Mouse (Mus musculus): ENCODE measurements around the gene Irf8.

The Irf8 gene

DNA sequence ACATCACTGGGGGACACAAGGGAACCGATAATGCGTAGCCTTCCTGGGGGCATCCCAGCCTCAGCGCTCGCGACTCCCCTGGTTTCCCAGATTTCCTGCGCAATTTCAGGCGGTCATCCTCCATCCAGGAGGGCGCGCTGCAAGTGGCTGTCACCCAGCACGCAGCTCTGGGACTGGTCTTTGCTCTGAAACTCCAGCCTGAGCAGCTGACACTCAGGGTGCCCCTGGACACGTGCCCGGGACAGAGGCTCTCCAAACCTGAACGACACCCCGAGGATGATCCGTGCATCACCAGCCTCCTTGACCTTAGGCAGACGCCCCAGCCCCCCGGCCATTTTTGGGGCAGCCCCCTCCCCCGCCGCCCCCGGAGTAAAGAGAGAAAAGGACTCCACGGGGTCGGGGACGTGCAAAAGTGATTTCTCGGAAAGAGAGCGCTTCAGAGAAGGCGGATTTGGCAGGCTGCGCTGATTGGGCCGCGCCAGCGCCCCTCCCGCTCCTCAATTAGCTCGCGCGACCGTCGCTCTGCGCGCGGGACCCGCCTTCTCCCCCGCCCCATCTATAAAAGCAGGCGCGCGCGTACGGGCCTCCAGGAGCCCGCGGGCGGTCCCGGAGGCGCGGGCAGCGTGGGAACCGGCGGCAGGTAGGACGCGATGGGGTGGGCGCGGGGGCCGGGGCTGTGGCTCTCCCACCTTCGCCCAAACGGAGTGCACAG is at the start of gene Irf8:
Irf8 (plus strand) TSS at position 589 of the 712 bp plus-strand sequence.
- DNase-seq (ENCODE audit: low read depth): no peak

DNA sequence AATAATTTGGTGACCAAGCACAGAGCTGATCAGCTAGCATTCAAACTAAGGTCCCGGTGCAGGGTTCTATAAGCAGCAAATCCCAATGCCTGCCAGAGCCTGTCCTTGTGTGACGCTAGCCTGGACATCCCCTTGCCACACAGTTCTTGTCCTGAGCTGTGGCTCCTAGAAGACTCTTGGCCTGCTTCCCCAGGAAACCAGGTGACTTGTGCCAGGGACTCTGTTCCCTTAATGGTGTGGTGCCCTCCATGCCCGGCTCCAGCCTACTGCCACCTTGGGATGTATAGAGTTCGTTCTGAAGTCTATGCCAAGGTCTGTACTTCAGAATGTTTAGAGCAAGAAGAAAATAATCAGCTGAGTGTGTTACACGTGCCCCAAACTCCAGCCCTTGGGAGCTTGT is 49.6 kb upstream of the Irf8 start:
- DNase-seq (ENCODE audit: low read depth): no peak

DNA sequence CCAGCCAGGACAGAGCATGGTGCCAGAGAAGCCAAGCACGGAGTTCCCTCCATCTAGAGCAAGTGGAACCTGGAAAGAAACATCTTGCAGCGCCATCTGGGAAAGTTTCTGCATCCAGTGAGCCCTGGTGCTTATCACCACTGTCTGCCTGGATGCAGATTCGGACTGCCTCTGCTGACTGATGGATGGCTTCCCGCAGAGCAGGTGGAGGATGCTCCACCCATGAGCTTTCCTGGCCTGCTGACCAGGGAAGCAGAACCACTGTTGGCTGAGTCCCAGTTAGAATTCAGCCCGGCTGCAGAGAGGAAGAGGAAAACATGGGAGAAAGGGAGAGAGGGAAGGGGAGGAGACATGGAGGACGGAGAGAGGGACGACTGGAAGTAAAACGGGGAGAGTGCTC is 48.4 kb upstream of the Irf8 start:
- no peak for DNase-seq (ENCODE audit: low read depth)

DNA sequence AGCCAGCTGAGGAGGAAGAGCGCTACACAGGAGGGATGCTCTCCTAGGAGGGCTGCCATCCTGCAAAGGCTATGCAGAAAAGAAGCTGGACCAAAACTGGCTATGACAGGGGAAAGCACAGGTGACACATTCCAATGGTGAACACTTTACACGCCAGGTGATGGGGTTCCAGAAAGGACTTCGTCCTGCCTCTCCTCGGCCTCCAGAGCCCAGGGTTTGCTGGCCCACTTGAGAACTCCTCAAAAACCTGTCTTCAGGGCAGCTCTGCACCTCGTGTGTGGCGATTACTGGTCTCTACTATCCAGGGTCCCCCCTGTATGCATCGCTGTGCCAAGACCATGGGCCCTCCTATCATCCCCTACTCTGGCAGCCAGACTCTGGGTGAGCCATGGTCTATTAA is 47.6 kb upstream of the Irf8 start:
- DNase-seq (ENCODE audit: low read depth): no peak

DNA sequence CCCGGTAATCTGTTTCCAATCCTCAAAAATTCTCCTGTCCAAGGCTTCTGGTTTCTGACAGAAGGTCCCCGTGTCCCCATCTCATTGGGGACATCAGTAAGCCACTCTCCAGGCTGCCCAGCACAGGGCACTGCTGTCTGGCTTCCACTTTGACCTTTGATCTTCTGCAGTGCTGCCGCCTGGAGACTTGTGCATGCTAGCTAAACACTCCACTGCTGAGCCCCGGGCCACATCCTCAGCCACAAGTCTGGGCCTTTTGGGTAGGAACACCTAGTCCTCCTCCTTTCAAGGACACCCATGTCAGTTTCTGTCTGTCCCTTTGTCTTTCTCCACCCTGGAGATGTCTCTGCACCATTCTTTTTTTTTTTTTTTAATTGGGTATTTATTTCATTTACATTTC is 43.2 kb upstream of the Irf8 start:
- DNase-seq (ENCODE audit: low read depth): no peak

DNA sequence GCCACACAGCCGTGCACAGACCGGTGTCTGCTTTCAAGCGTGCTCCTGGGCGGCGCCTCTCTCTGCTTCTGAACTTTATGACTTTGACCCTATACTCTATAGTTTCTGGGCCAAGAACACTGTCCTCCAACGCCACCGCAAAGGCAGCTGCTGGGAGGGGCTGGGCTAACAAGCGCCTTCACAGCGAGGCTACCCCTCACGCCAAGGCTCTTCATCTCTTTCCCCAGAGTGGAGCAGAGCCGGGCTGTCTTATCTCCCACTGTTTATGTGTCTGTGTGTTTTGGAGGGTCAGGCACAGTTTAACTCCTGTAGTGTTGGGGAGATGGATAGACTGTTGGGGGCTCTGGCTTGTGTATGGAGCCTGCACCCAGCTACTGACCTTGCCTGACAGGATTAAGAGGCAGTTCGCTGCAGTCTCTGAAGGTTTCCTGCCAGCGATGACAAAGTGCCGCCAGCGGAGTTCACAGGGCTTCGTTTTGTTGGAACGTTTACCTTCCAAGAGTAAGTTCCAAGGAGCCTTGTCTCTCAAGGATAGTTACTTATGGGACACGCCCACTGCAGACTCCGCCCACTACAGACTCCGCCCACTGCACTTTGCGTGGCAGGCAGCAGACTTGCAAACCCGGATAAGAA is 42.2 kb upstream of the Irf8 start:
- no peak for DNase-seq (ENCODE audit: low read depth)

DNA sequence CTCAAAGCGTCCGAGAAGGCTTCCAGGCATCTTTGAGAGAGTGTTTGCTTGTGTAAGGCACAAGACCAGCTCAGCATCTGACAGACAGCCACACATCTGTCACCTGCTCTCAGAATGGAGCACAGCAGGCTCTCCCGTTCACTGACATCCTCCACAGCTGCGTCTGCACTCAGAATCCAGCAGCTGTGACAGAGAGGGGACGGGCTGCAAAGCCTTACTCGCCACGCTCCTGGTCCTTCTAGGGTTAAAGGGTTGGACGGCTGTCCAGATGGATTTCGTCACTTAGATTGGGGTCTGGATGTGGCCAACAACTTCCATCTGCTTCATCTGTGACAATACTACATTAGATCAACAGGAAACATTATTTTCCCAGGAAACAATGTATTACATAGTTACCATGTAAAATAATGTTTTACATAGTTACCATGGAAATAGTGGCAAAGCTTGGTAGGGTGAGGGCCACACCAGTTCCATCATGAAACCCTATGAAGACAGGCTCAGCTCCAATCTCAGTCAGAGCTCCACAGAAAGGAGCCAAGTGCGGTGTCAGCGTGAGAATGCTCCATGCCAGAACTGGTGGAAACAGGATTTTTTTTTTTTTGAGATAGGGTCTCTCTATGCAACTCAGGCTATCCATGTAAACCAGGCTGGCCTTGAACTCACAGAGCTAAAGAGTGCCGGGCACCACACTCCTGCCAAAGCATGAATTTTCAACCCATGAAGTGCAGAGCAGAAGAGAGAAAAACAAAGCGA is 39.6 kb upstream of the Irf8 start:
- DNase-seq (ENCODE audit: low read depth): no peak

DNA sequence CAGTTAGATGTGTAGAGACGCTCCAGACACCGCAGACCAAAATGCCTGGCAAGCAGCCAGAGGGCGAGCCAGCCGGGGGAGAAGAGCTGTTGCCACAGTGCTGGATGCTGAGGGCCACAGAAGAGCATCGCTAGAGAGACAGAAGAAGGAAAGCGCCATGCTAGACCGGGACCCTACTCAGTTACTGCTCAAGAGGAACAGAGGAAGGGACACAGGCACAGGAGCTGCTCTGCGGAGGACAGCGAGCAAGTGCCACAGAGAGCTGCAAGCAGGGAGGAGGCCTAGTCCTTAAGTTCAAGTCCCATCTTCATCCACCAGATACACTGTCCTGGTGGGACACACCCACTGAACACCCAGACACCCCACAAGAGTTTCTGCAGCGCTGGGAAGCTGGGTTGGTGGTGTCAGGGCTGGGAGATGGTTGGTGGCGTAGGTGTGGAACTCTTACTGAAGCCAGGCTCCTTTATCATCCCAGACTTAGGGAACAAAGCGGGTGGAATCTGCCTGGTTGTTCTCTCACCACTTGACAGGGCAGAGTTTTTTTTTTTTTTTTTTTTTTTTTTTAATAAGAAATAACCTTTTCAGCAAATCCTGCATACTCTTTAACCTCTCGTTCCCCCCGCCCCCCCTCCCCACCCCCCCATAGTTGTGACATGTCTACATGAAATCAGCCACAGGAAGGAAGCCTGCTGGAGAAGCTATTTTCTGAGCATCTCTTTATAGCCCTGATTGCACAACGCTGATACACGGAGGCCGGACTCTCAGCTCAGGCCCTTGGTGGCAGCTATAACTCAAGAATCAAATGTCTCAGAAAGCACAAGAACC is 38.8 kb upstream of the Irf8 start:
- DNase-seq (ENCODE audit: low read depth): no peak

DNA sequence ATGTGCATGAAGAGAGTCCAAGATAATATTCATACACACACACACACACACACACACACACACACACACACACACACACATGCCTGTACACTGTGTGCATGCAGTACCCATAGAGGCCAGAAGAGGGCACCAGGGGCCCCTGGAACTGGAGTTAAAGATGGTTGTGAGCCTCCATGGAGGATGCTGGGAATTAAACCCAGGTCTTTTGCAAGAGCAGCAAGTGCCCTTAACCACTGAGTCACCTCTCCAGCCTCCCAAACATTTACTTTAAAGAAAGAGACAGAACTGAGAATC is 38.2 kb upstream of the Irf8 start:
- DNase-seq (ENCODE audit: low read depth): peak; percentile 22

DNA sequence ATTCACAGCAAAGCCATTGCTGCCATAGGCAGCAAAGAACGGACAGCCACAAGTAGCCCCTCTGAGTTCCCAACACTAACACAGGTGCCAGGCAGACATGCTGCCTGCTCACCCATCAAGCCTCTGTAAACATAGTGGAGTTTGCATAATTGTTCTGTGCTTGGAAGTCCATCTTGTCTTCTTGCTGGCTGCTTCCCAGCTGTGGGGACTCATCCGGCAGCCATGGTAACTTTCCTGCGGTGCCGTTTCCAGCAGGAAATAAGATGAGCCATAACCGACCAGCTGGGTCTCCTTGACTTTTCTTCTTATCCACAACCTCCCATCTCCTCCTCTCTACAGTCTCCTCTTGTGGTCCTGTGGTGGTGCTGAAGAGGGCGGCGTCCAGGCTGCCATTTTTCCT is 37.7 kb upstream of the Irf8 start:
- no peak for DNase-seq (ENCODE audit: low read depth)

DNA sequence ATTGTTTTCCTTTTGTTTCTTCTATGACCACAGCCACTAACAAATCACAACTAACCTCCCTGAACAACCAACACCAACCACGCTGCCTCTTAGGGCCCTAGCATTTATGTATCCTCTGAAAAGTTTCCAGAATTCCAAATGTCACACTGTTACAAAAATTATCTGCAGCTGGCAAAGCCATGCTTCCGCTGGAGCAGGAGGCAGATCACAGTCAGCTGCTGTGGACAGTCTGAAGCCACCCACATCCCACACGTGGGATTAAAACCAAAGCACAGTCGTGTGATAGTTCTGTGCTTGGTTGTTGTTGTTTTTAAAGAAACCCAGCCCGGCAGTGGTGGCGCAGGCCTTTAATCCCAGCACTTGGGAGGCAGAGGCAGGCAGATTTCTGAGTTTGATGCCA is 37.1 kb upstream of the Irf8 start:
- DNase-seq (ENCODE audit: low read depth): no peak

DNA sequence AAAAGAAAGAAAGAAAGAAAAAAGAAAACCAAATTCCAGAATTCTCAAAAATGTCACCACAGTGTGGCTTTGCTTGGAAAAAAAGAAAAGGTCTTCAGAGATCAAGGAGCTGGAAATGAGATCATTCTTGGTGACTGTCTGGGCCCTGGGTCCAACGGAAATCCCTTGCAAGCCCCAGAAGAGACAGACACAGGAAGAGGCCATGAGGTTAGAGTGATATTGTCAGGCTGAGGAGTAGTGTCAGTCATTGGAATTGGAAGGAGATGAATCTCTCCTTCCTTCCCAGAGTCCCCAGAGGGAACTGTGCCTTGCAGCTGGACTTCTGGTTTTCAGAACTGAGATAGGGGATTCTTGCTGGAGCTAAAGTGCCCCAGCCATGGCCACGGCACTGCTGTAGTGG is 36.6 kb upstream of the Irf8 start:
- DNase-seq (ENCODE audit: low read depth): no peak

DNA sequence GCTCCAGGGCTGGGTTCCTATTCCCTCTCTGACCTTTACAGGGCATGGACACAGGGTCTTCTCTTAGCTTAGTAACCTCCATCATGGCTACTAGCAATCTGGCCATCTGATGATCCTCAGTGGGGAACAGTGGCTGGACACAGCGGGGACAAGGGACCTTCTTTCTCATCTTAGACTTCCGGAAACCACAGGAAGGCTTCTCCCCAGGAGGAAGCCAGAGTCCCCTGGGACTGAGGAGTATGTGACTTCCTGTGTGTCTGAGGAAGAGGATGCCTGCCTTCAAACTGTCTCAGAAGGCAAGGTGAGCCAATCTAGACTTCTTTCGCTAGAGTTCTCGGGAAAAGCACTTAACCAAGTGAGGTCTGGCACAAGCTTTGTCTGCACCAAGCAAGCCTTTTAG is 36.1 kb upstream of the Irf8 start:
- no peak for DNase-seq (ENCODE audit: low read depth)

DNA sequence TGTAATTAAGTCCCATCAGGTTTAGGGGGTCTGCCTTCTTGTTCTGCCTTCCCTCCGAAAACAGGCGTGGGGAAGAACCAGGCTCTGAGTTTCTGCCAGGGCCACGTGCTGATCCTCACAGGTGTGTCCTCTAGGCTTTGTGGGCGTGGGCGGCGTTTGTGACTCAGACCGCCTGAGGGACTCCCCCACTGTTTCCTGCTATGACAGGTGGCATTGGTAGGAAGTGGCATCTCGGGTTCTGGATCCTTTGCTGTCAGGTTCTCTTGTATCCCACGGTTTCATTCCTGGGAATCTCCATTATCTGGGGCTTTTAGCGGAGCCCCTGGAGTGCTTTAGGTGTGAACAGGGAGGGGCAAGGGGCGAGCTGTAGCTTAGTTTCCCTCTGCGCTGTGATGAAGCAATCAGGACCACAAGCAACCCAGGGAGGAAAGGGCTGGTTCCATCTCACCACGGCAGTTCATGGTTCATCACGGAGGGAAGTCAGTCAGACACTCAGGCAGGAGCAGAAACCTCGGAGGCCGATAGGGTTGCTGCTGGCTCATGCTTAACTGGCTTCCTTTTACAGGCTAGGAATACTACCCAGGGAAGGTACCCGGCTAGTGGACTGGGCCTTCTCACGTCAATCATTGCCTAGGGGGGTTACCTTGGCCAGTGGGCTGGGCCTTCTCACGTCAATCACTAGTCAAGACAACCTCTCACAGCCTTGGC is 34.2 kb upstream of the Irf8 start:
- no peak for DNase-seq (ENCODE audit: low read depth)

DNA sequence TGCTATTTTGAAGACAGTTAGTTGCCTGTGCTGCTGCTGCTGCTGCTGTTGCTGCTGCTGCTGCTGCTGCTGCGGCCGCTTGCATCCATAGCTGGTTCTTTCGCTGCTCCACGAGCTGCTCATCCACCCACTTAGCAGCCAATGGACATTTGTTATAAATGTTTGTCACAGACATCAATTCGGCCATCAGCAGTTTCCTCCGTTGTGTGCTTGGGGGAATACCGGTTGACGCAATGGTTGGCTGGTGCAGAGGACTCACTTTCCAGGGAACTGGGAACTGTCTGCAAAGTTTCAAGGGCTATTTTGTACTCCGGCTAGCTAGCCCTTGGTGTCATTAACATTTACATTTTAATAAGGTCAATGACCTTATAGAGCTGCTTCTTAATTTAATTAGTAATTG is 32.0 kb upstream of the Irf8 start:
- DNase-seq (ENCODE audit: low read depth): no peak

DNA sequence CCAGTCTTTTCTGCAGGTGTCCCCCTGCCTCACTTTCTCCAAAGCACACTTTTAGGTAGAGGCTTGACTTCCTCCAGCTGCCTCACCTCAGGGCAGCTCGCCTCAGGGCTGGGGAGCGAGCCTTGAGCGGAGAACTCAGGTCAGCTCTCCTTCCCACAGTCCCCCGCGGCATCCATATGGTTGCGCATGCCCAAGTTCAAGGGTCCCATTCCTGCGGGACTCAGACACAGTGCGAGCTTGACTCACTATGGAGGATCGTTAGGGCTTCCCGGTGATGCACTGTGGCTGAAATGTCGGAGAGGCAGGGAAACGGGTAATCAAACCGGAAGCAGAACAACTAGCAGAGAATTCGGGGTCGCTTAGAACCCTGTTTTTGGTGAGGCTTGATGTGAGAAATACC is 31.0 kb upstream of the Irf8 start:
- DNase-seq (ENCODE audit: low read depth): no peak

DNA sequence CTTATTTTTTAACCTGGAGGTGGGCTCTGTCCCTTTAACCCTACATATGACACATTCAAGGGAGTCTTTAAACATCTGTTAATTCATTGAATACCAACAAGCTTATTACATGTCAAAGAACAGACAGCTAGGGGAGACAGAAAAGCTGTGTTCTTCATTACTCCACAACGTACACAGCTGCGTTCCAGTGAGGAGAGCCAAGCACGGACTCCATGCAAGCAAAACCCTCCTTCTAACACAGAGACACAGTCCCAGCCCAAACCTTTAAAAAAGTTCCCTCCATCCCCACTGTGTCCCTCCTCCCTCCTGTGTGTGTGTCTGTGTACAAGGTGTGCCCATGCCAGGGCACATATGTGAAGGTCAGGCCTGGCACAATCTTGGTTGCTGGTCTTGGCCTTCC is 30.0 kb upstream of the Irf8 start:
- DNase-seq (ENCODE audit: low read depth): no peak

DNA sequence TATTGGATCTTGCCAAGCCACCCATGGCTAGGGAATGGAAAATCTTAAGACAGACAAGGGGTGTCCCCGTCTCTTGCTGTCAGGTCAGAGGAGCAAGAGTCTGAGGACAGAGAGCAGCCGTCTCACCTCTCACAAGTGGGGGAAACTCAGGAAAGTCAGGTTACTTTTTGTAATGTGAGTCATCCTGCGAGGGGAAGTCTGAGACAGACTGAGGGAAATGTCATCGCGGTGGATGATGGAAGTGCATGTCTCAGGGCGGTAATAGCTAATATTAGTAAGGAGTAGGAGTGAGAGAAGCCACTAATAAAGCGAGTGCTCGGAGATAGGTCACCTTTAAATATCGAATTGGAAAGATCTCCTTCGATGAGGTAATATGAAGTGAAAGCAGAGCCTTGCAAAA is 27.0 kb upstream of the Irf8 start:
- no peak for DNase-seq (ENCODE audit: low read depth)

DNA sequence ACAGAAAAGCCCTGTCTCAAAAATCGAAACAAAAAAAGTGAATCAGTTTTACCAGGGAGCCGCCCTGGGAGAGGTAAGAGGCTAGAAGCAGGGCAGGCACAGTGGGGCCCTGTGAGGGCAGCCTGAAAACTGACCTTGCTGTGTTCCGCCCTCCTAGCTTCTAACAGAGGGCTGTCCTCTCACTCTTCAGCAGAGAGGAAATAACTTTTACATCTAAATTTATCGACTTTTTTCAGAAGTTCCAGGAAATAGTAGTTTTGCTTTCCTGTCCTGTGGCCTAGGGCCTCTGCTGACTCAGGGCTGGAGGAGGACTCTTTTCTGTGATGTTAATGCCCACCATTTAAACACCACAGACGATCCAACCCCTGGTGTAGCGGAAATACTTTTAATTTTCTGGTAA is 21.0 kb upstream of the Irf8 start:
- no peak for DNase-seq (ENCODE audit: low read depth)

DNA sequence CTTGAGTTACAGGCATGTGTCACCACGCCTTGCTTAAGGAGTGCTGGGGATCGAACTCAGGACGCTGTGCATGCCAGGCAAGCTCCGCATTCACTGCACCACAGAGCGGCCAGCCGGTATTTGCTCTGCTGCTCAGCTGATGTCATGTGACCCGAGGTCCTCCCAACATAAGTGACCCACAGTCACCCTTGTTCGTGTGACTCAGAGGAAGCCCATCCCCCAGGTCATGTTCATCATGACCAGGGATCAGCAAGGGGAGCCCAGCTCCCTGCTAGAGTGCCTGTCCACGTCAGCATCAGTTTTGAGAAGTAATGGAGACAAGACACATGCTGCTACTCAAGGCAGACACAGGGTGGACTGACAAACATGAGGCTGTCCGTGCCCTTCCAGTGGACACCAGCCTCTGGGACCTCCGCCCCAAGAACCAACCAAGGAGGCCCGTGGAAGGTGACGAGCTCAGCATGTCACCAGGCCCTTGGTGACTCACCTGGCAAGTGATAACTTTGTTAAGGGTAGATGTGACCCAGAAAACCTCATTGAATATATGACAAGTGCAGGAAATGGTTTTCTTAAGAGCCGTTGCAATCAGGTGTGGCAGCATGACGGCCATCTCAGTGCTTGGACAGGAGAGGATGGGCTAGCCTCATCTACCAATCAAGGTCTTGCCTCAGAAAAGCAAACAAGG is 20.0 kb upstream of the Irf8 start:
- DNase-seq (ENCODE audit: low read depth): no peak

DNA sequence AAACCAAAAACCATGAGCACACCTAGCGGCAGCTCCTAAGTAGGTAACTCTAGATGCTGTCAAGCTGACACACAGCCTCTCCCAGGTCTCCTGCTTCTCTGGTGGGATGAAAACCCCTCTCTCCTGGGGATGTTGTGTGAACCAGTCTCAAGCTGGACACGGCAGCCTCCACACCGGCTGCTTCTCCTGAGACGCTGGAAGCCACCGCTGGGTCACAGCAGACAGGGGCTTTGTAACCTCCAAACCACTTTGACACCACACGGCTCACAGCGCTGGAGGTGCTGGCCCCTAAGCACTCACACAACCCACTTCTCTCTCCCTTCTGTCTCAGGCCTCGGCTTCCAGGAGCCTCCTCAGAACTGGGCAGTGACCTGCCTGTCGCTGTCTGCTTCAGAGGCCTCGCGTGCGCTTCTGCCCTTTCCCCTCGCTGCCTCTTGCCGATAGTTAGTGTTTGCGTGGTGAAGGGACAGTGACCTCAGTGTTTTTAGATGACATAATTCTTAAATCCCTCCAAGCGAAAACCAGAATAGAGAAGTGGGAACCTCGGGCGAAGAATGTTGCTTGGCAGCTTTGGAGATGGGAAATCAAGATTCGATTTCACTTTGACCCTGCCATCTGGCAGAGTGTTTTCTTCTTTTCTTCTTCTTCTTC is 16.4 kb upstream of the Irf8 start:
- DNase-seq (ENCODE audit: low read depth): no peak
